Mouse (Mus musculus) heart, postnatal 4 days (tissue): ENCODE data around the gene Bcl2a1d. TPM values are rescaled to one million over a fixed set of nuclear protein-coding genes. Genes with fewer than 3 reads are reported as not detected.
A peak's percentile ranks its signal among the peaks of the same experiment; 100 is the strongest.
"Not testable (repeated sequence)": the region's sequence is repeated elsewhere in the genome, so short reads cannot be mapped to it uniquely, and the experiment has no call there.

Experiments used
- DNase-seq: peaks from one replicate; pipeline ENCODE4 v3.0.0; 2021
- total RNA-seq, 2 experiments: library from RNA; stranded (reverse); gene quantifications; 2 replicates each; pipeline ENCODE4 v1.2.3; 2021

The Bcl2a1d gene
- total RNA-seq = not detected

DNA sequence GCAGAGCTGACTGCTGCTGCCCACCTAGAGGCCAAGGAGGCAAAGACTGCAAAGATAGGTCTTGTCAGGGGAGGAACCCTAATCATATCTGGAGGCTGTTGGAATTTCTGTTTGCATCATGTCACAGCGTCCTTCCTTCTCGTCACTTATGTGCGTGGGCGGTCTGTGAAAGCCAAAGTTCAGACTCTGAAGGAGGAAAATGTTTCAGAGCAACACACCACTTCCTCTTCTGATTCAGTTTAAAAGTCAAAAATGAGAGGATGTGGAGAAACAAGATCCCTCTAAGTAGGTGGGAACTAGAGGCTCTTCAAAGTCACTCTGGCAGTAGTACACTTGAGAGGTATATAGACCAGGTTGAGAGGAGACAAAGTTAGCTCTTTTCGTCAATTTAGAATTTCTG lies at the start of gene Bcl2a1d:
Gene Bcl2a1d (minus strand): TSS at position 187 of the 400 bp plus-strand sequence.
- DNase-seq = not testable (repeated sequence)

DNA sequence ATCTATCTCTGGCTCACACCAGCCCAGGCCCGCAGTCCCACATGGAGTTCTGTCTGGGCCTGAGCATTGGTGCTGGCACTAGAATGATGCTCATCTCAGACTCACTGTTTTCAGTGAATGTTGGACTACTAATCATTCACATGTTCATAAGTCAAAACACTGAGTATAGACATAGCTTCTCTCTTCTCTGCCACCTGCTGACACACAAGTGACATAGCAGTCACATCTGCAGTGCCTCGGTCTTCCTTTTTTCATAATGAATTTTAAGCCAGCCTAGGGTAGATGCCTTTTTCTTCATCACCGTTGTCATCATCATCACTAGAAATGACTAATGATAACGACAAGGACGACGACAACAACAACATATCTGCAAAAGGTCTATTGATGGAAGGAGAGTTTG lies 38.5 kb upstream of the Bcl2a1d start:
- DNase-seq = not testable (repeated sequence)

DNA sequence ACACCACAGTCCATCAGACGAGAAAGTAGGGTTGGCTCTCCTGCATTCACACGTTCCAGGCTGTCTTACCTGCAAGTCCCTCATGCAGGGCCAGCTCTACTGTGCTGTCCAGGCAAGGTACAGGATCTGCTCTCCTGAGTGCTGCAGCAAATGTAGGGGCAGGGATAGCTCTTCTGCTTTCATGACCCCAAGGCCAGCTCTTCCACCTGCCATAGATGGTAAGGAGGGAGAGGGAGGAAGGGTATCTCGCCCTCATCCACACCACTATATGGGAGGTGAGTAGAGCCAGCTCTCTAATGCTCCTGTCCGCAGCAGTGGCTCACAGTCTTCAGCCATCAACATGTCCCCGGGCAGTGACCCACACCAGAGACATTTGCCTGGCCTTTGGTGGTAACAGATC lies 37.8 kb upstream of the Bcl2a1d start:
- DNase-seq = not testable (repeated sequence)

DNA sequence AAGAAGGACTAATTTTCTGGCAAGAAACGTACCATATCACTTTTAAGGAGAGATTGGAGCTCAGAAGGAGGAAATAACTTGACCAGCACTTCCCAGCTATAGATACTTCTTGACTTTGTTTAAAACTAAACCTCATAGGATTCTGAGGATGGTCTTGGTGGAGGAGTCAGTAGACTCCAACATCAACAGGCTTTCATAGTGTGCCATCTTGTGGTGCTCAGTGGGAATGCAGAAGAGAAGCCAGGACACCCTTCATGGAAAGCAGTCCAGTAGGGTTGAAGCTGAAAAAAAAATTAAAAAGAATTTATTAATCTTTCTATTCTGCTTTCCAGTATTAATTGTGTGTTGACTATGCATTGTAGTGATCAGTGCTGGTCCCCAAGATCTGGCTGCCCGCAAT lies 15.0 kb upstream of the Bcl2a1d start:
- DNase-seq = peak; percentile 60

DNA sequence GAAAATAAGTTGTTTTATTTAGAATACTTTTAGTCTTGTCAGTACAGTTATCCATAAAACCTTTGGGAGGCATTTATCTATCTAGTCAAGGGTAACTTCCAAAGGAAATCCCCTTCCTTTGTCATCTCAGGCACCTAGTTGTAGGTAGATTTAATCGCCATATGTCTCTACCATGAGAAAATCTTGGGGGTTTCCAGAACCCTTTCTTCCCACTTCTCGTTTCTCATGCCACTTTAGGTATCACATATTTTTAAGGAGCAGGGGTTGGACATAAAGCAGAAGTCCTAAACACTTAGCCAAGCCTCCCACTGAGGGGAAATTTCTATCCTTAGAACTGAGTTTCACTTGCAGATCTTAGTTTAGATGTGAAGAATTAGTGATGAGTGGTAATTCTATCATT lies 14.3 kb upstream of the Bcl2a1d start:
- DNase-seq = not testable (repeated sequence)

- DNase-seq = not testable (repeated sequence)
Measured at GRCm38 (mm10) chr9:88735289-88735688, 3.6 kb upstream of the Bcl2a1d start.

DNA sequence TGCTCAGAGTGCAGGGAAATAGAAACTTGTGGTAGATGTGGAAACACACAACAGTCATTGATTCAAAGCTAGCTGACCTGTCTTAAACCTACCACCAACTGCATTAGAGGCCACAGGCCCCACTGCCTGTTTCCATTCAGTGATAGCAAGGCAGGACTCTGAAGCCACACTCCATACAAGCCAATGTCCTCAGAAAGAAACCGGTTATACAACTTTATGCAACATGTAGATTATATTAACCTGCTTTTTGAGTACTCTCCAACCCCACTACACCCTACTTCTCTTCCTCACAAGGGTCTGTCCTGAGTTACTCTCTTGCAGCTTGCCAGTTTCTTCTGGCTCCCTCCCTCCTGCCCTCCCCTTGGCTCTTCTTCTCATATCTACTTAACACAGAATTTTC lies 1.5 kb upstream of the Bcl2a1d start:
- DNase-seq = not testable (repeated sequence)

GRCm38 (mm10) chr9:88732334-88732733 lies 620 bp upstream of the Bcl2a1d start:
- DNase-seq = not testable (repeated sequence)

- not testable (repeated sequence) for DNase-seq
Measured at GRCm38 (mm10) chr9:88728311-88728710, 3.4 kb downstream of the Bcl2a1d start.

DNA sequence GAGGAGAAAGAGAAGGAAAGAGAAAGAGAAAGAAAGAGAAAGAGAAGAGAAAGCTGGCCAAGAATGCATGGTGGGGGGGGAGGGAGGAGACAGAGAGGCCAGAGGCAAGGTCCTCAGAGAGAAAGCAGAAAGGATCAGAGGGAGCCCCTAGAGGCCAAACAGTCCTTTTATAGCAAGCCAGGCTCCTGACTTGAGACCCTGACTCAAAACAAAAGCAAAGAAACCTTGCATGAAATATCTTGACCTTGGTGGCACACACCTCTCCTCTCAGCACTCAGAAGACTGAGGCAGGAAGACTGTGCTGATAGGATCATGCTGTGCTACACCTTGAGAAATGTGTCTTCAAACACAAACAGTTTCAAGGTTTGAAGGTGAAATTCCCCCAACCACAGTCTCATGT lies 10.1 kb downstream of the Bcl2a1d start:
- not testable (repeated sequence) for DNase-seq

DNA sequence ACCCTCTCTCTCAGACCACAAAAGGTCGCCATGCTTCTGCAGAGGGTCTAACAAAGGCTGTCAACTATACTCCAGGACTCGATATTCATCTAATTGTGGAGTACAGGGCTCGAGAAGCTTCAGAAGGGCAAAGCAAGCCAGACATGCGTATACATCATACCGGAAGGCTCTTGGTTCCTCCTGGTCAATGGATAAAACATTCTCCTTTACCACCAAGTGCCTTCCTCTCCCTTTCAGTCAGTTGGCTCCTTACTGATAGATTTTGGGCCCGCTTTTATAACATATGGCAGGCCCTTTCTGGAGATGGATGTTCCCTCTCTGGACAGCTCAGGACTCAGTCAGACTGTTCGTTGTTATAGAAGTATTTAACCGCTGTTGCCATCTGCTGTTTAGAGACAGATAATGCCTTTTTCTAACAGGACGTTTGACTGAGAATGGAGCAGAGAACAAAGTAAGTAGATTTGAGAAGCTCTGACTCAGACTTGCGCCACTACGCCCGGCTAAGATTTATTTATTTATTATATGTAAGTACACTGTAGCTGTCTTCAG lies 11.7 kb downstream of the Bcl2a1d start, which contains the start of gene Mthfsl:
Gene Mthfsl (minus strand): TSS at position 308 of the 549 bp plus-strand sequence.
- DNase-seq = peak; percentile 19

GRCm38 (mm10) chr9:88719073-88719921 lies 12.4 kb downstream of the Bcl2a1d start:
- DNase-seq = not testable (repeated sequence)

- DNase-seq = not testable (repeated sequence)
Measured at GRCm38 (mm10) chr9:88718593-88718992, 13.1 kb downstream of the Bcl2a1d start.

DNA sequence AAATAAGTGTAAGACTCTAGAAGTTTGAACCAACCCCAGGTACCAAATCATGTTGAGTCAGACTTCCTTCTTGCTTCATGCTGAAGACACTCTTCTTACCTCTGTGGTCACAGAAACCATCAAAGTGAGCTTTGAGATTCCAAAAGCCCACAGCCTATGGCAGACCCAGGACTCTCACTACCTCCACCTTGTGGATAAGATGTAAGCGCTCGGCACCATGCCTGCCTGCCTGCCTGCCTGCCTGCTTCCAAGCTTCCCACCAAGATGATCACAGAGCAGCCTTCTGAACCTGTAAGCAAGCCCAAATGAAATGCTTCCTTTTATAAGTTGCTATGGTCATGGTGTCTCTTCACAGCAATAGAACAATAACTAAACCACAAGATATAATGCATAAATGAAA lies 13.6 kb downstream of the Bcl2a1d start:
- DNase-seq = peak; percentile 61

GRCm38 (mm10) chr9:88714515-88714914 lies 17.2 kb downstream of the Bcl2a1d start:
- DNase-seq = not testable (repeated sequence)

DNA sequence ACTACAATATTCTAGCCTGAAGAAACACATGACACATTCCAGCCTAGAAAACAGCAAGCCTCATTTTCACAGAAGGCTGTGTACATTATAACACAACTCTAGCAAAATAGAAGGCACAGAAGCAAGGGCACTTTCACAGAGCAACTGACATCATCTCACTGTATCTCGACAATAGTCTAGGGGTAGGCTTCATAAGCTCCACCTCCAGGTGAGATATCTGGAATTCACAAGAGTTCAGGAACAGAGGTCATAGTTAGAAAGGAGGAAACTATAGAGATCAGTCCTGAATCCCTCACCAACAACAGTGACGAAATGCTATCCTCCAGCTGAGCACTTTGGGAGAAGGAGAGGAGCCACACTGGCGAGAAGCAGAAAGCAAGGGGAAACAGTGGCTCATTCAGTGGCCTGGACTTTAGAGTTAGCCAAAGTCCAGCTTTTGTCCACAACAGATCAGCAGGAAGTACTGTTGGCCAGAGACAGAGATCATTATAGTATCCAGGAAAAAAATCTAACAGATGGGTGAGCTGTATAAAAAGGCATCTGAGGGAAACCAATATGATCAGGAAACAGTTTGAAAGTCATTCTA lies 19.5 kb downstream of the Bcl2a1d start:
- not testable (repeated sequence) for DNase-seq

DNA sequence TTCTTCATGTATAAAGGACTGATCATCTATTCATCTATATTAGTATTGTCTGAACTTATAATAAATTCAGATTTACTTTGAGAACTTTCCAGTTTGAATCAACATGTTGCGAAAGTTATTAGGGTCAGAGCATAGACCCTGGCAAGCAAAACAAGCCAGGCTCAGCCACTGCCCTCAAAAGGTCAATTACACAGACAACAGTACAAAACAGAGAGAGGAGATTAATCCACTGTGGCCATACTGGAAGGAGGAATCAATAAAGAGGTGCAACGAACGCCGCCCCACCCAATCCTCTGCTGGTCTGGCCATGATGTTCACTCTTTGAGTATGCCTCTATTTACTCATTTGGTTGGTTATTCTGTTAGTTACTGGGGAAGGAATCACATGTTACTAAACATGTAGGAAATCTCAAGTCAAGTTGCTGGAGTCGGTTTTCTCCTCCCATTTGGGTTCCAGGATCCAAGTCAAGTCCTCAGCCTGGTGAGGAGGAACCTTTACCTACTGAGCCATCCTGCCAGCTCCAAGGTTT lies 20.7 kb downstream of the Bcl2a1d start:
- not testable (repeated sequence) for DNase-seq

DNA sequence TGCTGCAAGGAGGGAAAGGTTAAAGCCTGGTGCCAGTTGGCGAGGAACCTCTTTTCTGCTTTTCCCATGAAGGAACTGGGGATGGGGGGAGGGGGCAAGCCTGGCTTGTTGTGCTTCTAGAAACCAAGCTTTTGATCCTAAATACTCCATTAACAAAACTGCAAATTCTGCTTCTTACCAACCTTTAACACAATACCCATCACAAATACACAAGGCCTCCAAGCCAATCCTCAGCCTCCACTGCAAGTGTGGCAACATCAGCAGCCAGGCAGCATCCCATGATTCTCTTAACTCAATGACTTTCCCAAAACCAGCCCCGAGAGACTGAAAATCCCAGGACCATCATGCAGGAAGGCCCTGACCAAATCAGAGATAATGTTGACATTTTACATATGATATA lies 21.3 kb downstream of the Bcl2a1d start:
- DNase-seq = not testable (repeated sequence)

- DNase-seq = not testable (repeated sequence)
Measured at GRCm38 (mm10) chr9:88709794-88710193, 21.9 kb downstream of the Bcl2a1d start.

- DNase-seq = no peak
Measured at GRCm38 (mm10) chr9:88709304-88709703, 22.4 kb downstream of the Bcl2a1d start.

DNA sequence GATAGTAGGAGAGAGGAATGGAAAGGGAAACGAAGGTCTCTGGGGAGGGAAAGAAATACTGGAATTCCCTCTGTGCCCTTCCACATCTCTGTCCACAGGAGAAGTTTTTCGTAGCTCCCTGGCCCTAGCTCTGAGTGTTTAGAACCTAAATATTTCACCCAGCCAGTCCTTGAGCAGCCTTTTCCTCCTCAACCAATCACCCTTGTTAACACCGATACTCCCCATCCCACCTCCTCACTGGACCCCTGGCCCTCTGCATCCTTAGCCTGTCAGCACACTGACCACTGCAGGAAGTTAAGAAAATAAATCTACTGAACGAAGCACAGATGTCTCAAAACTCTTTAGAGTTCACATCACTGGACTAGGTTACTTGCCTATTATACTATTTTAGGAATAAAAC lies 25.0 kb downstream of the Bcl2a1d start:
- DNase-seq = no peak

DNA sequence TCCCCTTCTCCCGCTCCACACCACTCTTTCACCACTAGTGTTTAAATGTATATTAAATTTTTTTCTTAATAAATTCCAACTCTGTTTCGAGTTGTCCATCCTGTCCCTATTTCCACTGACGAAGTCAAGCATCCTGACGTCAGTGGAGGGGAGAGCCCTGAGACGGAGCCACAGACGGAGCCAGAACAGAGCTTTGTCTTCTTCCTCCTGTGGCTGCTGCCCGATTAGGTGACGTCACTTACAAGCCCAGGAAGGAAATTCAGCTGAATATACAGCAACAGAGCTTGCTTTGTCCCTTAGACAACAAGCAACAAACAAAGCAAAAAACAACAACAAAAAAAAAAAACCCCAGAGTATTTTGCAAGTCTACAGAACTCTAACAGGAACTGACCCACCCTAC lies 26.6 kb downstream of the Bcl2a1d start:
- DNase-seq = not testable (repeated sequence)

DNA sequence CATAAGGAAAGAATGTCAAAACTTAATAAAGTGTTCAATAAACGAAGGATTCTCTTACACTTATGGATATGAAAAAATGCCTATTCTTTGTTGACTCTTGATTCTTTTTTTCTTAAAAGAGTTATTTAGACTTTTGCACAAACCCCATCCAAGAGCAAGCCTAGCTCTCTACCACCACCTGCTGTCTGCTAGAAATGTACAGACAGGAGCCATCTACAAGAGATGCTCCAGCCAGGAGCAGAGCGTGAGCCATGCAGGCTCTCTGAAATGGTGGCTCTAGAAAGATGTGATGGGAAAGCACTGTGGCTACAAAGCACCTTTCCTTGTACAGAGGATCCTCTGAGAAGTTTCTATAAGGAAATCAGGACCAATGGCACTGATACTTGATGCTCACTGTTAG lies 33.0 kb downstream of the Bcl2a1d start:
- not testable (repeated sequence) for DNase-seq
